Mouse (Mus musculus) c-Kit-negative CD71-positive TER-119-positive erythroid progenitor cells, embryonic 14.5 days (primary cell): ENCODE data around the gene Crhr2.

Experiments
- DNase-seq: peaks from one replicate; pipeline ENCODE4 v3.0.0-alpha.2; 2013; ENCODE audit warnings: low read depth, low spot score

Gene Crhr2

DNA sequence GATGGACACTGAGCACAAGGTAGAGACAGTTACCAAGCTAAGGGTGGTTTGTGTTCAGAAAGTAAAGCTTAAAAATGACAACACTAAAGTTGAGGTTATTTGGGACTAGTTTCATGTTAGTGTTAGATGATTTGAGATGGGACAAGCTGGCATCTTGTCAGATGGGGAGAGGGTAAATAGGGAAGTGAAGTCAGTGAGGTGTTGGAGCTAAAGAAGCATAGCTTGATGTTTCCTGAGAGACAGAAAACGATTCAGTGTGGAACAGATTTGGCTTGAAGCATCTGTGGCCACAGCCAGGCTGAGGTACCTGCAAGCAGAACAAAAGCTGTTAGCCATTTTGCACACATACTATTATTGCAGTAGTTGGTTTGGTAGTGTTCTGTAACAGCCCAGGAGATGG is 87.5 kb downstream of the Crhr2 start:
- DNase-seq: no peak

DNA sequence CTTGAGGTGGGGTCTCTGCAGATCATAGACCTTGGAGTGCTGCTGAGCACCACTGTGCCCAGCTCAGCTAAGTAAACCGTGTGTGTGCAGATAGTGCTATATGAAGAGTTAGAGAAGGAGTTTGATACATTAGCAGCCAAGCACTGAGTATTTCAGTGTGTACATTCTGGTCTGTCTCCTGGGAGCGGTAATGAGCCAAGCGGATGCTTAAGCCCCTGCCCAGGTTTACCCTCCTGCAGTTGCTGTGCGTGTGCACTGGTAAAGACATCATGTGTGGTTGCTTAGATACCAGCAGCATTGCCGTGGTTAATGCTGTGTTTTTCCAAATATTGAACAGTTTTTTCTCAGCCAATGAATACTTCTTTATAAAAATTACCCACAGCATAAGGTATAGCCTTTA is 88.3 kb downstream of the Crhr2 start:
- no peak for DNase-seq

GRCm38 (mm10) chr6:55043206-55043605 is 89.6 kb downstream of the Crhr2 start:
- DNase-seq: no peak
